Mouse (Mus musculus) stomach, postnatal 0 days (tissue): ENCODE measurements at regions not wholly inside any gene's neighbourhood (a gene's known extent, or its start where the extent isn't known, plus 50 kb on each side); places are given as distances from the start of the nearest gene placed in this dataset.
A peak's percentile ranks its signal among the peaks of the same experiment; 100 is the strongest.

Experiments
- ATAC-seq: fragments of 200-750 bp; cut with Nextera tagmentation; 2 replicates; pipeline ENCODE4 v1.8.0; 2017; ENCODE audit not compliant: low FRiP score, low TSS enrichment
- DNase-seq: peaks from one replicate; pipeline ENCODE4 v3.0.0-alpha.2; 2016; ENCODE audit warnings: low spot score
- H3K27ac ChIP-seq: fragments of 300-500 bp; sonication (generic); replicated peaks from 2 replicates; pipeline ENCODE4 v1.5.1; 2014; ENCODE audit warnings: mild to moderate bottlenecking, control low read depth
- H3K27me3 ChIP-seq: fragments of 300-500 bp; sonication (generic); 2 replicates; pipeline ENCODE4 v1.6.1; 2014; ENCODE audit warnings: low read length; ENCODE audit not compliant: control insufficient read depth, insufficient read depth
- H3K36me3 ChIP-seq: fragments of 300-500 bp; sonication (generic); 2 replicates; pipeline ENCODE4 v1.6.1; 2014; ENCODE audit warnings: low read length, mixed read lengths; ENCODE audit not compliant: control insufficient read depth, insufficient read depth
- H3K4me1 ChIP-seq: fragments of 300-500 bp; sonication (generic); replicated peaks from 2 replicates; pipeline ENCODE4 v1.6.1; 2014; ENCODE audit warnings: antibody characterized with exemption; ENCODE audit not compliant: control insufficient read depth, insufficient read depth
- H3K4me2 ChIP-seq: fragments of 300-500 bp; sonication (generic); replicated peaks from 2 replicates; pipeline ENCODE4 v1.6.1; 2014; ENCODE audit warnings: low read depth, mild to moderate bottlenecking, control low read depth, moderate library complexity
- H3K4me3 ChIP-seq: fragments of 300-500 bp; sonication (generic); 2 replicates; pipeline ENCODE4 v1.5.1; 2014; ENCODE audit warnings: low read depth, low read length, control low read depth
- H3K9ac ChIP-seq: fragments of 300-500 bp; sonication (generic); 2 replicates; pipeline ENCODE4 v1.6.1; 2014; ENCODE audit warnings: mild to moderate bottlenecking, low read length, control low read depth, mixed read lengths
- H3K9me3 ChIP-seq: fragments of 300-500 bp; sonication (generic); 2 replicates; pipeline ENCODE4 v1.6.1; 2016; ENCODE audit warnings: low read length; ENCODE audit not compliant: control insufficient read depth
- CTCF ChIP-seq: IDR thresholded peaks from 2 replicates; pipeline ENCODE4 v1.5.1; 2016; ENCODE audit warnings: antibody characterized with exemption, low read depth, mild to moderate bottlenecking, moderate library complexity
- EP300 ChIP-seq: optimal IDR thresholded peaks from 2 replicates; pipeline ENCODE3; 2016; ENCODE audit warnings: antibody characterized with exemption
- WGBS: fragments of 180-500 bp; shearing (Covaris S2); extraction: QIAGEN DNeasy Blood & Tissue Kit; methylation state at CpG from one replicate; pipeline ENCODE4 v1.1.7; 2014; 5-methylcytosine and 5-hydroxymethylcytosine counted together

GRCm38 (mm10) chr3:58126996-58127395, 279.1 kb upstream of the Pfn2 start:
- Histone ChIP-seq H3K4me2 (no peak overlapping the region), H3K36me3 (no peaks in the 10 kb centered on the region), H3K27ac (no peak overlapping the region), H3K9ac (no peak overlapping the region), H3K9me3 (no peaks in the 10 kb centered on the region), H3K4me1 (no peaks in the 10 kb centered on the region), H3K4me3 (no peak overlapping the region), H3K27me3 (no peaks in the 10 kb centered on the region)
- ATAC-seq (no peak), DNase-seq (no peak)
- TF ChIP-seq CTCF (no peak), EP300 (no peak)

DNA sequence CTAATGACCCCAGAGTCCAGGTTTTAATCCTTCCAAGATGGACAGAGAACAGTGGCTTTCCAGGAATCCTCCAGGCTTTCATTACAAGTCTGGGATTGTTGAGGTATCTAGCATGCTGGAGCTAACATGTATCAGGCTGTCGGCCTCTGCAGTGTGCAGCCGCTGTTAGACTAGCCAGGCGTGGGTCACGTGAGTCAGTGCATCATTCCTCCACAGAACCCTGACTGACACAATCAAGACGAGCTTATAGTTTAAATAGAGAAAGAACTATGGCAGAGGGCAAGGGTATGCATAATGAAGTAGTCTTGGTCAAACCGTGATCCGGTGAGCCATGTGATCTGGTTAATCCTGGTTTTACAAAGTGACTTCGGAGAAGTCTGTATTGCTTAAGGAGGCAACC, 280.2 kb upstream of the Pfn2 start:
- TF ChIP-seq EP300 (no peak), CTCF (no peak)
- no peak overlapping the region for H3K4me2 ChIP-seq
- H3K27me3 ChIP-seq: no peaks in the 10 kb centered on the region
- no peak for ATAC-seq
- H3K4me3 ChIP-seq: no peak overlapping the region
- no peaks in the 10 kb centered on the region for H3K9me3 ChIP-seq
- H3K9ac ChIP-seq: no peak overlapping the region
- no peak overlapping the region for H3K27ac ChIP-seq
- H3K4me1 ChIP-seq: no peaks in the 10 kb centered on the region
- no peaks in the 10 kb centered on the region for H3K36me3 ChIP-seq
- 80% methylated on average over 8 of the region's 8 CpGs for WGBS
- no peak for DNase-seq

- H3K36me3 ChIP-seq: no peaks in the 10 kb centered on the region
- 41% methylated on average over 6 of the region's 6 CpGs for WGBS
These were observed 281.6 kb upstream of the Pfn2 start for GRCm38 (mm10) chr3:58129358-58129903.

DNA sequence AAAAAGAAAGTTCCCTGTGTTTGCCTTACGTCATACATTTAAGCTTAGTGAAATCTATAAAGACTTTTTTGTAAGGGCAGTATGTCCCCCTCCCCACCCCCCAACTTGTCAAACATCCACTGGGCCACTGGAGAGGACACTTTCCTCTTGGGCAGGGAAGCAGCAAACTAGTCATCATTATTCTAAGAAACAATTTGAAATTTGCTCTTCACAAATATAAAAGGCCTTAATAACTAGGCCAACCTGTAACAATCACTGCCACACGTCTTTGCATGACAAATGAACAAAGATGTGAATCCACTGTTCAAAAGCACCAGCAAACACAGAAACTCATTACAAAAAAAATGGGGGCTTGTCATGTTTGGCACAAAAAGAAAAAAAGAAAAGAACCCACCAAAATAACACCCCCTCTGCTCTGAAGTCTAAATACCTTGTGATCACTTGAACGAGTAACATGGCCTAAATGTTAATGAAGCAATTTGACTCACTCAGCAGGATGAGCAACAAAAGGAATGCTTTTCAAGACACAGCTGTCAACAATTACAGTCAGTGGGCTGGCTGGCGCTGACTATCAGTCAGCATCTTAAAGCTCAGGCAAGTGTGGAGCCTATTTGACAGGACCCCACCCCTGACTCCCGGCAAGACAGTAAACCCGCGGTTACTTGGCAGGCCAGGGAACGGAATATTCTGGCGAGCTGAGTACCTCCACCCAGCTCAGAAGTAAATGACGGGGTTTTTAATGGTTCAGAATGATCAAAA, 278.7 kb upstream of the Tsc22d2 start:
- no peak overlapping the region for H3K4me3 ChIP-seq
- DNase-seq: no peak
- no peaks in the 10 kb centered on the region for H3K9me3 ChIP-seq
- no peak for ATAC-seq
- H3K27me3 ChIP-seq: no peaks in the 10 kb centered on the region
- H3K9ac ChIP-seq: no peak overlapping the region
- no peak overlapping the region for H3K27ac ChIP-seq
- no peaks in the 10 kb centered on the region for H3K4me1 ChIP-seq
- WGBS: 46% methylated on average over 10 of the region's 10 CpGs
- TF ChIP-seq EP300 (no peak), CTCF (no peak)
- H3K36me3 ChIP-seq: no peaks in the 10 kb centered on the region
- H3K4me2 ChIP-seq: no peak overlapping the region

More at GRCm38 (mm10) chr3:58129358-58129903, 281.6 kb upstream of the Pfn2 start:
- ATAC-seq (no peak), DNase-seq (no peak)
- Histone ChIP-seq H3K27ac (no peak overlapping the region), H3K9ac (no peak overlapping the region), H3K9me3 (no peaks in the 10 kb centered on the region), H3K4me3 (no peak overlapping the region), H3K4me2 (no peak overlapping the region), H3K4me1 (no peaks in the 10 kb centered on the region), H3K27me3 (no peaks in the 10 kb centered on the region)
- TF ChIP-seq EP300 (no peak), CTCF (no peak)

DNA sequence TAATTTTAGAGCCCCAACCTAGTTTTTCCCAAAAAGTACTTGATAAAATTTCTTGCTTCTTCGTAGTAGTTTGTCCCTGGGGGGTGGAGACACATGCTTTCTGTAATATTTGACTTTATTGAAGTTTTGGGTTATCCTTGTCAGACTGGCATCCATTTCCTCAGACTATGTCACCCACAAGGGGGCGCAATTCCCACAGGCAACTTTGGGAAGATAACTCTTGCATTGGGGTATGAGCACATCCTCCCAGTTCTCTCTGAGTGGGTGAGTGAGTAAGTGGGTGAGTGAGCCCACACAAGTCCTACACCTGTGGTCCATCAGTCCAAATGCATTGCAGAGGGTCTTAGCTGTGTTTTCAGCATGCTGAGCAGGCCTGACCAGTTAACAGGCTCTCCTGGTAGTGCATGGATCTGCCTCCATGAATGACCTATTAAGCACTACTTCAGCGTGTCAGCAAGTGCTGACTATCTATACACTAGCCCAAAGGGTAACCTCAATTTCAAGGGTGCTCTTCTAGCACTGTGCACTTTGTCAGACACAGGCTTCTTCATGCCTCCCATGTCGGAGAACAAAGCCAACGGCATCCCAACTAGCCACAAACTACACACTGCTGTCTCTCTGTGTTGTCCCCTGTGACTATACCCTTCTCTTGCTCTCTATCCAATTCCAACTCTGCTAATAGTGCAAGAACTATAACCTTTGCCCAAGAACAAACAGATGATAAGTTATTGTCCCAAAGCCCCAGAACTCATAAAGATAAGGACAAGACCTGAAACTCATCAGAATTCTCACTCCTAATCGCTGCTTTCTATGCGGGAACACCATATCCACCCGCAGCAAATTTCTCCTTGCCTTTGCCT, 275.6 kb upstream of the Tsc22d2 start:
- H3K27me3 ChIP-seq: no peaks in the 10 kb centered on the region
- WGBS: 78% methylated on average over 8 of the region's 8 CpGs
- DNase-seq (no peak), ATAC-seq (no peak)
- no peaks in the 10 kb centered on the region for H3K36me3 ChIP-seq
- no peaks in the 10 kb centered on the region for H3K9me3 ChIP-seq
- H3K4me1 ChIP-seq: no peaks in the 10 kb centered on the region
- H3K27ac ChIP-seq: no peak overlapping the region
- no peak for TF ChIP-seq EP300
- TF ChIP-seq CTCF: peak; percentile 79
- H3K9ac ChIP-seq: no peak overlapping the region
- H3K4me2 ChIP-seq: no peak overlapping the region
- H3K4me3 ChIP-seq: no peak overlapping the region

DNA sequence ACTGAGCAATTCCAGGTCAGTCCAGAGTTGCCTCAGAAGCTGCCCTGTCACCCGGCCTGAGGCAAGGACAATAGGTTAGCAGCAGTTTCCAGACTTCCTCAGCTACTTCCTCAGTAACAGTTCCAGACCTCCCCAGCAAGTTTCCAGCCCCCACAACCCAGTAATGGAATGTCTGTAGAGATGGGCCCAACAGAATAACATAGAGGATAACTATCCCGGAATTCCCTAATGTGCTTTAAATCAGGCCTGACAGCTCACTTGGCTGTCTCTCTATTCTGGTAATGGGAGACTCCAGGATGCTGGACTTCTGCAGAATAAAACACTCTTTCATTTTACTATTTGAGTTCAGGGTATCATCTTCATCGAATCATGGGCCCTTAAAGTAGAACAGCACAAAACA, 268.4 kb upstream of the Tsc22d2 start:
- no peak overlapping the region for H3K27ac ChIP-seq

More for the DNA sequence above, 268.4 kb upstream of the Tsc22d2 start:
- Histone ChIP-seq H3K9me3 (no peaks in the 10 kb centered on the region), H3K4me2 (no peak overlapping the region), H3K4me3 (no peak overlapping the region), H3K27me3 (no peaks in the 10 kb centered on the region), H3K36me3 (no peaks in the 10 kb centered on the region), H3K9ac (no peak overlapping the region), H3K4me1 (no peaks in the 10 kb centered on the region)
- DNase-seq: no peak
- ATAC-seq: no peak
- TF ChIP-seq EP300: no peak
- no peak for TF ChIP-seq CTCF
- 34% methylated on average over 3 of the region's 3 CpGs for WGBS
